Mouse (Mus musculus) MEL (cell line): ENCODE measurements around the gene Rac3. TPM values are rescaled to one million over a fixed set of nuclear protein-coding genes. Genes with fewer than 3 reads are reported as not detected.

Source experiments
- DNase-seq: peaks from one replicate; pipeline ENCODE4 v3.0.0; 2011; ENCODE audit warnings: low read depth, low spot score
- H3K27ac ChIP-seq: 2 replicates; pipeline ENCODE4 v1.5.1; 2012; ENCODE audit warnings: low read depth, mild to moderate bottlenecking, control low read depth, low read length, moderate library complexity; ENCODE audit not compliant: control insufficient read depth
- H3K27me3 ChIP-seq, 2 experiments: fragments of 150-350 bp in 1 of 2; sonication (generic) in 1 of 2; 2 replicates each; pipeline ENCODE4 v1.6.1; 2012; ENCODE audit warnings: low read length in 2 of 2, mild to moderate bottlenecking in 2 of 2, improper control_type of control experiment in 1 of 2, moderate library complexity in 1 of 2; ENCODE audit not compliant: insufficient read depth in 2 of 2, control insufficient read depth in 1 of 2
- H3K36me3 ChIP-seq, 2 experiments: 2 replicates each; pipeline ENCODE4 v1.6.1; 2012 to 2014; ENCODE audit warnings: low read length in 2 of 2, improper control_type of control experiment in 1 of 2, inconsistent platforms in 1 of 2, mild to moderate bottlenecking in 1 of 2; ENCODE audit not compliant: insufficient read depth in 2 of 2, control insufficient read depth in 1 of 2
- H3K4me1 ChIP-seq, 2 experiments: fragments of 150-350 bp in 1 of 2; sonication (generic) in 1 of 2; 2 replicates each; pipeline ENCODE4 v1.6.1; 2012; ENCODE audit warnings: low read length in 2 of 2, improper control_type of control experiment in 1 of 2, mild to moderate bottlenecking in 1 of 2; ENCODE audit not compliant: insufficient read depth in 2 of 2, control insufficient read depth in 1 of 2
- H3K4me3 ChIP-seq, 2 experiments: fragments of 150-350 bp in 1 of 2; sonication (generic) in 1 of 2; 2 replicates each; pipeline ENCODE4 v1.5.1; 2012; ENCODE audit warnings: low read depth in 2 of 2, low read length in 2 of 2, mild to moderate bottlenecking in 2 of 2, moderate library complexity in 2 of 2, control low read depth in 1 of 2, improper control_type of control experiment in 1 of 2; ENCODE audit not compliant: control insufficient read depth in 1 of 2, insufficient read depth in 1 of 2
- H3K79me2 ChIP-seq: 2 replicates; pipeline ENCODE4 v1.6.1; 2012; ENCODE audit warnings: mild to moderate bottlenecking, low read length, moderate library complexity; ENCODE audit not compliant: control insufficient read depth, poor library complexity, insufficient read depth
- H3K9ac ChIP-seq: 2 replicates; pipeline ENCODE4 v1.6.1; 2012; ENCODE audit warnings: low read depth, mild to moderate bottlenecking, control low read depth, low read length, moderate library complexity; ENCODE audit not compliant: control insufficient read depth, poor library complexity, severe bottlenecking
- H3K9me3 ChIP-seq: fragments of 150-350 bp; sonication (generic); replicated peaks from 2 replicates; pipeline ENCODE4 v1.6.1; 2012; ENCODE audit warnings: mild to moderate bottlenecking, low read length, improper control_type of control experiment, moderate library complexity; ENCODE audit not compliant: insufficient read depth
- BHLHE40 ChIP-seq: IDR thresholded peaks from 2 replicates; pipeline ENCODE4 v1.6.1; 2012; ENCODE audit warnings: low read depth, mild to moderate bottlenecking, inconsistent platforms, low read length, improper control_type of control experiment, borderline replicate concordance
- CTCF ChIP-seq, 3 experiments: IDR thresholded peaks in 2 of 3; conservative IDR thresholded peaks in 1 of 3; 2 replicates each; pipeline ENCODE4 v1.5.1; 2011 to 2012; ENCODE audit warnings: low read length in 3 of 3, low read depth in 2 of 3, mild to moderate bottlenecking in 2 of 3, improper control_type of control experiment in 1 of 3, inconsistent platforms in 1 of 3, mixed read lengths in 1 of 3, moderate library complexity in 1 of 3; ENCODE audit not compliant: control insufficient read depth in 1 of 3, insufficient read depth in 1 of 3, poor library complexity in 1 of 3, severe bottlenecking in 1 of 3
- E2F4 ChIP-seq: IDR thresholded peaks from 2 replicates; pipeline ENCODE4 v1.6.1; 2011; ENCODE audit warnings: low read depth, low read length, improper control_type of control experiment, borderline replicate concordance
- ELF1 ChIP-seq: IDR thresholded peaks from 2 replicates; pipeline ENCODE4 v1.6.1; 2014; ENCODE audit warnings: low read depth, mild to moderate bottlenecking, inconsistent platforms, low read length, improper control_type of control experiment, moderate library complexity
- EP300 ChIP-seq, 2 experiments: IDR thresholded peaks; 2 replicates each; pipeline ENCODE4 v1.6.1; 2011; ENCODE audit warnings: improper control_type of control experiment in 2 of 2, low read length in 2 of 2, low read depth in 1 of 2, mild to moderate bottlenecking in 1 of 2
- GABPA ChIP-seq: IDR thresholded peaks from 2 replicates; pipeline ENCODE4 v1.6.1; 2012; ENCODE audit warnings: low read depth, mild to moderate bottlenecking, inconsistent platforms, low read length, improper control_type of control experiment, moderate library complexity
- HCFC1 ChIP-seq: IDR thresholded peaks from 2 replicates; pipeline ENCODE4 v1.6.1; 2012; ENCODE audit warnings: low read depth, mild to moderate bottlenecking, inconsistent platforms, low read length, improper control_type of control experiment, moderate library complexity
- MAFK ChIP-seq: IDR thresholded peaks from 2 replicates; pipeline ENCODE4 v1.6.1; 2011; ENCODE audit warnings: low read depth, mild to moderate bottlenecking, low read length, improper control_type of control experiment, borderline replicate concordance
- MAX ChIP-seq: IDR thresholded peaks from 2 replicates; pipeline ENCODE4 v1.6.1; 2011; ENCODE audit warnings: low read length, improper control_type of control experiment
- MAZ ChIP-seq: IDR thresholded peaks from 2 replicates; pipeline ENCODE4 v1.6.1; 2012; ENCODE audit warnings: low read depth, mild to moderate bottlenecking, inconsistent platforms, low read length, improper control_type of control experiment
- MXI1 ChIP-seq: IDR thresholded peaks from 2 replicates; pipeline ENCODE4 v1.6.1; 2011; ENCODE audit warnings: mild to moderate bottlenecking, low read depth, low read length, improper control_type of control experiment
- MYB ChIP-seq: IDR thresholded peaks from 2 replicates; pipeline ENCODE4 v1.6.1; 2011; ENCODE audit warnings: mild to moderate bottlenecking, low read depth, low read length, improper control_type of control experiment
- MYC ChIP-seq: IDR thresholded peaks from 2 replicates; pipeline ENCODE4 v1.6.1; 2011; ENCODE audit warnings: low read depth, mild to moderate bottlenecking, low read length, improper control_type of control experiment, moderate library complexity
- NELFE ChIP-seq: IDR thresholded peaks from 2 replicates; pipeline ENCODE4 v1.6.1; 2011; ENCODE audit warnings: low read depth, low read length, improper control_type of control experiment
- NRF1 ChIP-seq: IDR thresholded peaks from 2 replicates; pipeline ENCODE4 v1.6.1; 2014; ENCODE audit warnings: low read depth, mild to moderate bottlenecking, inconsistent platforms, low read length, improper control_type of control experiment, moderate library complexity; ENCODE audit not compliant: poor library complexity, insufficient read depth, severe bottlenecking
- POLR2A ChIP-seq, 2 experiments: IDR thresholded peaks; 2 replicates each; pipeline ENCODE4 v1.6.1; 2011 to 2012; ENCODE audit warnings: low read length in 2 of 2, mild to moderate bottlenecking in 2 of 2, control low read depth in 1 of 2, improper control_type of control experiment in 1 of 2, low read depth in 1 of 2, moderate library complexity in 1 of 2; ENCODE audit not compliant: control insufficient read depth in 1 of 2, insufficient read depth in 1 of 2, poor library complexity in 1 of 2
- POLR2AphosphoS2 ChIP-seq: IDR thresholded peaks from 2 replicates; pipeline ENCODE4 v1.6.1; 2011; ENCODE audit warnings: low read length, improper control_type of control experiment
- SIN3A ChIP-seq: IDR thresholded peaks from 2 replicates; pipeline ENCODE4 v1.6.1; 2012; ENCODE audit warnings: low read length, improper control_type of control experiment, inconsistent platforms
- SMC3 ChIP-seq: IDR thresholded peaks from 2 replicates; pipeline ENCODE4 v1.6.1; 2011; ENCODE audit warnings: low read depth, low read length, improper control_type of control experiment
- TAL1 ChIP-seq: IDR thresholded peaks from 2 replicates; pipeline ENCODE4 v1.6.1; 2012; ENCODE audit warnings: mild to moderate bottlenecking, inconsistent platforms, low read length, moderate library complexity, mixed read lengths
- TCF12 ChIP-seq: IDR thresholded peaks from 2 replicates; pipeline ENCODE4 v1.6.1; 2014; ENCODE audit warnings: low read depth, mild to moderate bottlenecking, inconsistent platforms, low read length, improper control_type of control experiment, moderate library complexity
- UBTF ChIP-seq: IDR thresholded peaks from 2 replicates; pipeline ENCODE4 v1.6.1; 2012; ENCODE audit warnings: low read depth, mild to moderate bottlenecking, inconsistent platforms, low read length, improper control_type of control experiment, moderate library complexity, borderline replicate concordance; ENCODE audit not compliant: insufficient read depth
- USF1 ChIP-seq: IDR thresholded peaks from 2 replicates; pipeline ENCODE4 v1.6.1; 2014; ENCODE audit warnings: low read depth, mild to moderate bottlenecking, inconsistent platforms, low read length, improper control_type of control experiment, moderate library complexity
- USF2 ChIP-seq, 2 experiments: IDR thresholded peaks; 2 replicates each; pipeline ENCODE4 v1.6.1; 2011 to 2012; ENCODE audit warnings: improper control_type of control experiment in 2 of 2, low read length in 2 of 2, borderline replicate concordance in 1 of 2, inconsistent platforms in 1 of 2, low read depth in 1 of 2, mild to moderate bottlenecking in 1 of 2; ENCODE audit not compliant: insufficient read depth in 1 of 2
- ZMIZ1 ChIP-seq: IDR thresholded peaks from 2 replicates; pipeline ENCODE4 v1.6.1; 2012; ENCODE audit warnings: low read depth, mild to moderate bottlenecking, inconsistent platforms, low read length, improper control_type of control experiment, moderate library complexity
- polyA plus RNA-seq, 2 experiments: library from polyadenylated mRNA; stranded (reverse) in 1 of 2; unstranded in 1 of 2; fragments of >175 nt in 1 of 2; fragments of >200 nt in 1 of 2; gene quantifications; 2 replicates each; pipeline versions ENCODE4 v1.2.1 to v1.2.4; 2012; ENCODE audit warnings: low replicate concordance in 2 of 2, low read depth in 1 of 2; ENCODE audit not compliant: insufficient read length in 2 of 2, insufficient read depth in 1 of 2, missing spikeins in 1 of 2
- total RNA-seq: library from RNA; depleted of rRNA; stranded (reverse); fragments of 300-350 nt; gene quantifications from 2 replicates; pipeline ENCODE4 v1.2.3, GENCODE M21; 2012; rRNA removed

Rac3 gene
- total RNA-seq: 7.8 and 12.0 TPM in 2 replicates
- polyA plus RNA-seq: 10 to 100 TPM in 1 of 2 experiments, not detected in 1; 13.1 TPM

DNA sequence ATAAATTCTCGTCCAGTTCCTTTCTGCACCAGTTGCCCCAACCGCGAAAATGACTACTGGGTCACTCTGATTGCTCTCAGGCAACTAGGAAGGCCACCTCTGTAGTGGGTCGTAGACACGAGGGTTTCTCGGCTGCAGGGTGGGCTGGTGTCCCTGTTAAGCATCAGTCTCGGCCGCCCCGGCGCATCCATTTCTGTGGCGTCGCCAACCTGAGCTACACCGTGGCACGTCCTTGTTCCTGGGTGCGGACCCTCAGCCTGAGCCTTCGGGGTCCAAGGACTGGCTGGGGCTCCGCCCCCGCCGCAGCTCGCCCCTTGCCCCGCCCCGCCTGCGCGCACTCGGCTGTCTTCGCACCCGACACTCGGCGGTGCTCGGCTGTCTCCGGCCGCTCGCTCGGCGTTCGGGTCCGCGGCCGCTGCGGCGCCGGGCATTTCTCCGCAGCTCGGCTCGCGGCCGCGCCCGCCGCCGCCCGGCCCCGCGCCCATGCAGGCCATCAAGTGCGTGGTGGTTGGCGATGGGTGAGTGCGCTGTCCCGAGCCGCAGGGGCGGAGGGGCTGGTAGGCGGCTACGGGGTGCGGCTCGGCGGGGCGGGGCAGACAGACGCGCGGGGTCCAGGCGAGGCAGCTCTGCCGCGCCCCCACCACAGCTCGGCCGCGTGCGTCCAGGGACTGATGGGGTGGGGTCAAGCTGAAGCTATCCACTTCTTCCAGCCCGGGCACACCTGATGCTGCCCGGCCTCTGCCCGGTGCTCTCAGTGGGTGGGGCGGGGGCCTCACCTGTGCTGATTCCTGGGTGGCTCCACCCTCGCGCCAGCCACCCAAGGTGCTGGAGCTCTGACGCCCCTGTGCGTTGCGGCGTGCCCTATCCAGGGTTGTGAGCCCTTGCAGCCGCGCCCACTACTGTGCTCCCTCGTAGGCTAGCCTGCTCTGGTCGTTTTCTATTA, at the start of gene Rac3:
Gene Rac3 (plus strand): TSS at position 347 of the 943 bp plus-strand sequence.
- no peak within 1 kb of the TSS for H3K9ac ChIP-seq
- TF ChIP-seq UBTF (no peak), E2F4 (no peak), CTCF (IDR thresholded peaks at IDR 0.05 in 2 of 3, conservative IDR thresholded peaks at IDR 0.05 in 1 of 3; ENCODE audit: control insufficient read depth in 1 of 3, insufficient read depth in 1 of 3, low read depth in 2 of 3, low read length in 3 of 3, poor library complexity in 1 of 3, severe bottlenecking in 1 of 3) (no peak)
- no peaks in the 10 kb centered on the region; a peak in 1 of 4 replicates for H3K36me3 ChIP-seq
- H3K79me2 ChIP-seq: no peaks in the 10 kb centered on the region
- H3K4me1 ChIP-seq: no peaks in the 10 kb centered on the region
- no peaks in the 10 kb centered on the region for H3K27me3 ChIP-seq
- H3K4me3 ChIP-seq: no peak within 1 kb of the TSS
- no peak for DNase-seq
- no peak within 1 kb of the TSS for H3K27ac ChIP-seq
- no peaks in the 10 kb centered on the region for H3K9me3 ChIP-seq

- DNase-seq: peak; percentile 99
- Histone ChIP-seq H3K79me2 (peaks cover 5% of the 10 kb centered on the region; the same call in 1 of the 2 replicates), H3K4me3 (peak within 1 kb of the TSS; percentile 68 to 70), H3K27me3 (no peaks in the 10 kb centered on the region), H3K36me3 (peaks cover 0 to 11% of the 10 kb centered on the region in 2 experiments; a peak in 2 of 4 replicates), H3K4me1 (peaks cover 0 to 11% of the 10 kb centered on the region in 2 experiments; a peak in 2 of 4 replicates), H3K9ac (peak within 1 kb of the TSS; percentile 80), H3K9me3 (no peaks in the 10 kb centered on the region), H3K27ac (peak within 1 kb of the TSS; percentile 86)
- peak; percentile 76 for TF ChIP-seq SIN3A
- TF ChIP-seq EP300 (IDR thresholded peaks at IDR 0.05; ENCODE audit: low read depth in 1 of 2, low read length in 2 of 2): peak in 1 of 2 experiments; percentile 55; a peak in 2 of 4 replicates
- no peak for TF ChIP-seq MYB
- peak; percentile 95 for TF ChIP-seq MXI1
- peak; percentile 85 to 94 for TF ChIP-seq POLR2A (IDR thresholded peaks at IDR 0.05; ENCODE audit: control insufficient read depth in 1 of 2, insufficient read depth in 1 of 2, low read depth in 1 of 2, low read length in 2 of 2, poor library complexity in 1 of 2)
- TF ChIP-seq BHLHE40: peak; percentile 96
- peak; percentile 99 for TF ChIP-seq USF1
- peak; percentile 83 for TF ChIP-seq HCFC1
- TF ChIP-seq TAL1: no peak
- peak; percentile 95 for TF ChIP-seq ELF1
- peak; percentile 63; the same call in 1 of the 2 replicates for TF ChIP-seq E2F4
- peak; percentile 67 for TF ChIP-seq TCF12
- no peak for TF ChIP-seq MAFK
- TF ChIP-seq MAX: peak; percentile 96
- TF ChIP-seq NRF1: 0 out of 2 replicates have a peak, but pooled peaks have one; percentile 30
- peak; percentile 86 for TF ChIP-seq ZMIZ1
- no peak for TF ChIP-seq UBTF
- TF ChIP-seq NELFE: peak; percentile 89
- TF ChIP-seq SMC3: no peak; the same call in 1 of the 2 replicates
- peak; percentile 78 for TF ChIP-seq POLR2AphosphoS2
- TF ChIP-seq GABPA: no peak; the same call in 1 of the 2 replicates
- TF ChIP-seq MYC: peak; percentile 95
- TF ChIP-seq MAZ: peak; percentile 74
- peak in 1 of 2 experiments; percentile 89; a peak in 2 of 4 replicates for TF ChIP-seq USF2 (IDR thresholded peaks at IDR 0.05; ENCODE audit: borderline replicate concordance in 1 of 2, insufficient read depth in 1 of 2, low read depth in 1 of 2, low read length in 2 of 2)
Measured at GRCm38 (mm10) chr11:120672687-120673593, 48.3 kb upstream of the Rac3 start, which contains the start of gene Aspscr1. Aspscr1 (plus strand) TSS chr11:120672973.
